Mouse (Mus musculus): ENCODE results near the gene Ppp1r9a. TPM values are rescaled to one million over a fixed set of nuclear protein-coding genes. Genes with fewer than 3 reads are reported as not detected.
A peak's percentile ranks its signal among the peaks of the same experiment; 100 is the strongest.
"Not testable (repeated sequence)": the region's sequence is repeated elsewhere in the genome, so short reads cannot be mapped to it uniquely, and the experiment has no call there.

Gene Ppp1r9a
- polyA plus RNA-seq, 1 experiment from 2014 or later: 49.3 TPM

- H3K36me3 ChIP-seq (ENCODE audit: control insufficient read depth, insufficient read depth, low read length): peaks cover 5% of the 10 kb centered on the region; the same call in 1 of the 2 replicates
- ATAC-seq (ENCODE audit: low FRiP score, low TSS enrichment): peak; percentile 89
- peaks cover 21% of the 10 kb centered on the region; the same call in 1 of the 2 replicates for H3K4me1 ChIP-seq (ENCODE audit: control insufficient read depth, insufficient read depth, low read length)
- no peaks in the 10 kb centered on the region for H3K9me3 ChIP-seq (ENCODE audit: control insufficient read depth, low read length)
- H3K27me3 ChIP-seq (ENCODE audit: control insufficient read depth, insufficient read depth, low read length): no peaks in the 10 kb centered on the region
- under 1% methylated on average over 42 of the region's 77 CpGs for WGBS
- DNase-seq: peak; percentile 80
- H3K27ac ChIP-seq (replicated peaks; ENCODE audit: low read depth, low read length): peak overlapping the region; percentile 98
- H3K4me2 ChIP-seq (ENCODE audit: low read length): peak overlapping the region; percentile 73
- peak overlapping the region; percentile 55 for H3K4me3 ChIP-seq (replicated peaks; ENCODE audit: low read depth, low read length)
- peak overlapping the region; percentile 95 for H3K9ac ChIP-seq (replicated peaks; ENCODE audit: low read length)
These were observed 773 bp downstream of the Ppp1r9a start for GRCm38 (mm10) chr6:4903325-4904054.

GRCm38 (mm10) chr6:4904055-4904450 lies 1.3 kb downstream of the Ppp1r9a start:
- ATAC-seq (ENCODE audit: low FRiP score, low TSS enrichment) (0 out of 2 replicates have a peak, but pooled peaks have one; percentile 22), DNase-seq (peak; percentile 67)
- peak overlapping the region; percentile 95 for H3K9ac ChIP-seq (replicated peaks; ENCODE audit: low read length)
- H3K9me3 ChIP-seq (ENCODE audit: control insufficient read depth, low read length): no peaks in the 10 kb centered on the region
- H3K27ac ChIP-seq (replicated peaks; ENCODE audit: low read depth, low read length): peak overlapping the region; percentile 98
- no peaks in the 10 kb centered on the region for H3K27me3 ChIP-seq (ENCODE audit: control insufficient read depth, insufficient read depth, low read length)
- H3K36me3 ChIP-seq (ENCODE audit: control insufficient read depth, insufficient read depth, low read length): peaks cover 5% of the 10 kb centered on the region; the same call in 1 of the 2 replicates
- WGBS: 3% methylated on average over 9 of the region's 9 CpGs
- H3K4me3 ChIP-seq (replicated peaks; ENCODE audit: low read depth, low read length): peak overlapping the region; percentile 55
- peaks cover 26% of the 10 kb centered on the region; the same call in 1 of the 2 replicates for H3K4me1 ChIP-seq (ENCODE audit: control insufficient read depth, insufficient read depth, low read length)
- H3K4me2 ChIP-seq (ENCODE audit: low read length): peak overlapping the region; percentile 73

- H3K9ac ChIP-seq (replicated peaks; ENCODE audit: low read length): no peak overlapping the region
- DNase-seq (no peak), ATAC-seq (ENCODE audit: low FRiP score, low TSS enrichment) (no peak)
- H3K4me1 ChIP-seq (ENCODE audit: control insufficient read depth, insufficient read depth, low read length): peaks cover 31% of the 10 kb centered on the region; the same call in 1 of the 2 replicates
- H3K36me3 ChIP-seq (ENCODE audit: control insufficient read depth, insufficient read depth, low read length): peaks cover 5% of the 10 kb centered on the region; the same call in 1 of the 2 replicates
- 36% methylated on average over 10 of the region's 10 CpGs for WGBS
- no peak overlapping the region for H3K4me2 ChIP-seq (ENCODE audit: low read length)
- H3K9me3 ChIP-seq (ENCODE audit: control insufficient read depth, low read length): no peaks in the 10 kb centered on the region
- H3K27me3 ChIP-seq (ENCODE audit: control insufficient read depth, insufficient read depth, low read length): no peaks in the 10 kb centered on the region
- H3K4me3 ChIP-seq (replicated peaks; ENCODE audit: low read depth, low read length): no peak overlapping the region
- H3K27ac ChIP-seq (replicated peaks; ENCODE audit: low read depth, low read length): no peak overlapping the region
These were observed 7.4 kb downstream of the Ppp1r9a start for GRCm38 (mm10) chr6:4910042-4910634.

- no peaks in the 10 kb centered on the region for H3K9me3 ChIP-seq (ENCODE audit: control insufficient read depth, low read length)
- whole genome bisulfite sequencing: 95% methylated on average over 5 of the region's 5 CpGs
- no peak for DNase-seq
- no peak overlapping the region for H3K4me3 ChIP-seq (replicated peaks; ENCODE audit: low read depth, low read length)
- H3K4me1 ChIP-seq (ENCODE audit: control insufficient read depth, insufficient read depth, low read length): peaks cover 3% of the 10 kb centered on the region; the same call in 1 of the 2 replicates
- ATAC-seq (ENCODE audit: low FRiP score, low TSS enrichment): no peak
- no peaks in the 10 kb centered on the region for H3K27me3 ChIP-seq (ENCODE audit: control insufficient read depth, insufficient read depth, low read length)
- H3K36me3 ChIP-seq (ENCODE audit: control insufficient read depth, insufficient read depth, low read length): 0 out of 2 replicates have a peak, but pooled peaks cover 6% of the 10 kb centered on the region
- no peak overlapping the region for H3K27ac ChIP-seq (replicated peaks; ENCODE audit: low read depth, low read length)
- no peak overlapping the region for H3K9ac ChIP-seq (replicated peaks; ENCODE audit: low read length)
- H3K4me2 ChIP-seq (ENCODE audit: low read length): no peak overlapping the region
These were observed 15.8 kb downstream of the Ppp1r9a start for GRCm38 (mm10) chr6:4918470-4918869.

GRCm38 (mm10) chr6:4923791-4924190 lies 21.1 kb downstream of the Ppp1r9a start:
- peak; percentile 50; the same call in 1 of the 2 replicates for ATAC-seq (ENCODE audit: low FRiP score, low TSS enrichment)
- H3K4me1 ChIP-seq (ENCODE audit: control insufficient read depth, insufficient read depth, low read length): not testable (repeated sequence)

GRCm38 (mm10) chr6:4925966-4926687 lies 23.4 kb downstream of the Ppp1r9a start:
- no peak for ATAC-seq (ENCODE audit: low FRiP score, low TSS enrichment)
- no peaks in the 10 kb centered on the region for H3K36me3 ChIP-seq (ENCODE audit: control insufficient read depth, insufficient read depth, low read length)
- no peak overlapping the region for H3K4me2 ChIP-seq (ENCODE audit: low read length)
- DNase-seq: no peak
- no peaks in the 10 kb centered on the region for H3K4me1 ChIP-seq (ENCODE audit: control insufficient read depth, insufficient read depth, low read length)
- no peaks in the 10 kb centered on the region for H3K9me3 ChIP-seq (ENCODE audit: control insufficient read depth, low read length)
- H3K27me3 ChIP-seq (ENCODE audit: control insufficient read depth, insufficient read depth, low read length): no peaks in the 10 kb centered on the region
- H3K4me3 ChIP-seq (replicated peaks; ENCODE audit: low read depth, low read length): no peak overlapping the region
- H3K27ac ChIP-seq (replicated peaks; ENCODE audit: low read depth, low read length): no peak overlapping the region
- H3K9ac ChIP-seq (replicated peaks; ENCODE audit: low read length): no peak overlapping the region
- 81% methylated on average over 14 of the region's 14 CpGs for WGBS

More at GRCm38 (mm10) chr6:4923791-4924190, 21.1 kb downstream of the Ppp1r9a start:
- not testable (repeated sequence) for H3K27ac ChIP-seq (replicated peaks; ENCODE audit: low read depth, low read length); H3K4me2 ChIP-seq (ENCODE audit: low read length); H3K9ac ChIP-seq (replicated peaks; ENCODE audit: low read length); H3K9me3 ChIP-seq (ENCODE audit: control insufficient read depth, low read length); DNase-seq; H3K4me3 ChIP-seq (replicated peaks; ENCODE audit: low read depth, low read length); H3K27me3 ChIP-seq (ENCODE audit: control insufficient read depth, insufficient read depth, low read length); H3K36me3 ChIP-seq (ENCODE audit: control insufficient read depth, insufficient read depth, low read length)

- Histone ChIP-seq H3K9me3 (ENCODE audit: control insufficient read depth, low read length) (no peaks in the 10 kb centered on the region), H3K36me3 (ENCODE audit: control insufficient read depth, insufficient read depth, low read length) (no peaks in the 10 kb centered on the region), H3K4me2 (ENCODE audit: low read length) (no peak overlapping the region), H3K4me1 (ENCODE audit: control insufficient read depth, insufficient read depth, low read length) (no peaks in the 10 kb centered on the region), H3K27ac (replicated peaks; ENCODE audit: low read depth, low read length) (no peak overlapping the region), H3K4me3 (replicated peaks; ENCODE audit: low read depth, low read length) (no peak overlapping the region), H3K9ac (replicated peaks; ENCODE audit: low read length) (no peak overlapping the region), H3K27me3 (ENCODE audit: control insufficient read depth, insufficient read depth, low read length) (no peaks in the 10 kb centered on the region)
- ATAC-seq (ENCODE audit: low FRiP score, low TSS enrichment) (no peak), DNase-seq (no peak)
- WGBS: 86% methylated on average over 3 of the region's 3 CpGs
These were observed 27.6 kb downstream of the Ppp1r9a start for GRCm38 (mm10) chr6:4930321-4930720.

GRCm38 (mm10) chr6:4938901-4939300 lies 36.2 kb downstream of the Ppp1r9a start:
- H3K36me3 ChIP-seq (ENCODE audit: control insufficient read depth, insufficient read depth, low read length): no peaks in the 10 kb centered on the region
- H3K4me3 ChIP-seq (replicated peaks; ENCODE audit: low read depth, low read length): no peak overlapping the region
- no peaks in the 10 kb centered on the region for H3K27me3 ChIP-seq (ENCODE audit: control insufficient read depth, insufficient read depth, low read length)
- DNase-seq: no peak
- WGBS: 23% methylated on average over 3 of the region's 3 CpGs
- H3K27ac ChIP-seq (replicated peaks; ENCODE audit: low read depth, low read length): no peak overlapping the region
- H3K4me1 ChIP-seq (ENCODE audit: control insufficient read depth, insufficient read depth, low read length): peaks cover 4% of the 10 kb centered on the region; the same call in 1 of the 2 replicates
- ATAC-seq (ENCODE audit: low FRiP score, low TSS enrichment): no peak
- no peak overlapping the region for H3K4me2 ChIP-seq (ENCODE audit: low read length)
- H3K9ac ChIP-seq (replicated peaks; ENCODE audit: low read length): no peak overlapping the region
- no peaks in the 10 kb centered on the region for H3K9me3 ChIP-seq (ENCODE audit: control insufficient read depth, low read length)
